Mouse (Mus musculus) hindbrain, embryonic 13.5 days (tissue): ENCODE measurements around the gene Stk16. TPM values are rescaled to one million over a fixed set of nuclear protein-coding genes. Genes with fewer than 3 reads are reported as not detected.
A peak's percentile ranks its signal among the peaks of the same experiment; 100 is the strongest.

ENCODE experiments used
- ATAC-seq: fragments of 200-750 bp; cut with Nextera tagmentation; 2 replicates; pipeline ENCODE4 v1.8.0; 2017; ENCODE audit warnings: moderate TSS enrichment; ENCODE audit not compliant: low FRiP score
- H3K27ac ChIP-seq: fragments of 300-500 bp; sonication (generic); 2 replicates; pipeline ENCODE4 v1.5.1; 2015; ENCODE audit warnings: inconsistent platforms, mild to moderate bottlenecking, moderate library complexity
- H3K27me3 ChIP-seq: fragments of 300-500 bp; sonication (generic); 2 replicates; pipeline ENCODE4 v1.6.1; 2015; ENCODE audit warnings: mild to moderate bottlenecking, inconsistent platforms
- H3K36me3 ChIP-seq: fragments of 300-500 bp; sonication (generic); 2 replicates; pipeline ENCODE4 v1.6.1; 2015; ENCODE audit warnings: mild to moderate bottlenecking, inconsistent platforms
- H3K4me1 ChIP-seq: fragments of 300-500 bp; sonication (generic); replicated peaks from 2 replicates; pipeline ENCODE4 v1.6.1; 2015; ENCODE audit warnings: inconsistent platforms
- H3K4me2 ChIP-seq: fragments of 300-500 bp; sonication (generic); 2 replicates; pipeline ENCODE4 v1.6.1; 2015; ENCODE audit warnings: inconsistent platforms, mild to moderate bottlenecking, moderate library complexity
- H3K4me3 ChIP-seq: fragments of 300-500 bp; sonication (generic); 2 replicates; pipeline ENCODE4 v1.5.1; 2015; ENCODE audit warnings: mild to moderate bottlenecking, inconsistent platforms
- H3K9ac ChIP-seq: fragments of 300-500 bp; sonication (generic); 2 replicates; pipeline ENCODE4 v1.6.1; 2015; ENCODE audit warnings: mild to moderate bottlenecking, inconsistent platforms
- H3K9me3 ChIP-seq: fragments of 300-500 bp; sonication (generic); 2 replicates; pipeline ENCODE4 v1.6.1; 2016; ENCODE audit warnings: inconsistent platforms
- WGBS: fragments of 180-500 bp; shearing (Covaris S2); methylation state at CpG from one replicate; pipeline ENCODE4 v1.1.7; 2015; 5-methylcytosine and 5-hydroxymethylcytosine counted together
- polyA plus RNA-seq: library from polyadenylated mRNA; unstranded; fragments of >200 nt; fragmentation: Nextera tagmentation; extraction: Ambion mirVana; gene quantifications from 2 replicates; pipeline ENCODE4 v1.2.1, GENCODE M21; 2015

The Stk16 gene
- polyA plus RNA-seq, 1 experiment from 2014 or later = 138 TPM

DNA sequence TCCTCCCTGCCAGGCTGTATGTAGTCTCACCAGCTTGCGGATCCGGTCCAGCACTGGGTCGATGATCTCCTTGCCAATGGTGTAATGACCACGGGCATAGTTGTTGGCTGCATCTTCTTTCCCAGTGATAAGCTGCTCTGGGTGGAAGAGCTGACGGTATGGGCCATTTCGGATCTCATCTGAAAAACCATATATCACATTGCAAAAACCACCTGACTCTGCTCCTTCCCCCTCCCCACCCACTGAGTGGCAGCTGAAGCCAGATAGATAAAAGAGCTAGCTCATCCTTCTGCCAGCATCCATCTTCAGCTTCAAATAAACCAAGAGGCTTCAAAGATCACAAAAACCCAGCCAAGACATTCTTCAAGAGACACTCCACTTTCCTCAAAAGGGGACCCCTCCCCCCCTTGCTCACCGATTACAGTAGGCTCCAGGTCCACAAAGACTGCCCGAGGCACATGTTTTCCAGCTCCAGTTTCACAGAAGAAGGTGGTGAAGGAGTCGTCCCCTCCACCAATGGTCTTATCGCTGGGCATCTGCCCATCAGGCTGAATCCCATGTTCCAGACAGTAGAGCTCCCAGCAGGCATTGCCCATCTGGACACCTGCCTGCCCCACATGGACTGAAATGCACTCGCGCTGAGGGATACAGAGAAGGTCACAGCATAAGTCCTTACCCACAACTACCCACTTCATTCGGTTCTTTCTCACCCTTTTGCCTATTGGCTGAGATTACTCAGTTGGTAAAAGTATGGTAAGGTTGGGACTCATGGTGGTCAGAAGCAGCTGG, 6.4 kb downstream of the Stk16 start:
- no peak overlapping the region for H3K4me3 ChIP-seq
- H3K27me3 ChIP-seq = peaks cover 65% of the 10 kb centered on the region
- H3K9me3 ChIP-seq = no peaks in the 10 kb centered on the region
- H3K4me1 ChIP-seq = peaks cover 42% of the 10 kb centered on the region
- no peak for ATAC-seq
- no peak overlapping the region for H3K4me2 ChIP-seq
- 83% methylated on average over 13 of the region's 13 CpGs for WGBS
- H3K36me3 ChIP-seq = peaks cover 42% of the 10 kb centered on the region
- H3K27ac ChIP-seq = no peak overlapping the region
- no peak overlapping the region for H3K9ac ChIP-seq

GRCm38 (mm10) chr1:75217893-75218226, 7.2 kb downstream of the Stk16 start:
- H3K4me3 ChIP-seq = peak overlapping the region; percentile 56; the same call in 1 of the 2 replicates
- H3K27me3 ChIP-seq = peaks cover 73% of the 10 kb centered on the region
- 4% methylated on average over 6 of the region's 6 CpGs for WGBS
- peaks cover 33% of the 10 kb centered on the region for H3K4me1 ChIP-seq
- ATAC-seq = no peak
- H3K9me3 ChIP-seq = no peaks in the 10 kb centered on the region
- H3K4me2 ChIP-seq = peak overlapping the region; percentile 94
- H3K27ac ChIP-seq = no peak overlapping the region
- peaks cover 34% of the 10 kb centered on the region for H3K36me3 ChIP-seq
- no peak overlapping the region for H3K9ac ChIP-seq

- WGBS = 2% methylated on average over 38 of the region's 38 CpGs
- Histone ChIP-seq H3K9me3 (no peaks in the 10 kb centered on the region), H3K4me2 (peak overlapping the region; percentile 94), H3K4me1 (peaks cover 28% of the 10 kb centered on the region), H3K27ac (no peak overlapping the region), H3K4me3 (peak overlapping the region; percentile 56), H3K36me3 (peaks cover 29% of the 10 kb centered on the region), H3K9ac (peak overlapping the region; percentile 73), H3K27me3 (peaks cover 79% of the 10 kb centered on the region)
- ATAC-seq = peak; percentile 57
These were observed 7.8 kb downstream of the Stk16 start for GRCm38 (mm10) chr1:75218227-75219001.

- H3K4me1 ChIP-seq = peaks cover 22% of the 10 kb centered on the region
- H3K36me3 ChIP-seq = peaks cover 22% of the 10 kb centered on the region
- H3K4me3 ChIP-seq = peak overlapping the region; percentile 56
- peaks cover 82% of the 10 kb centered on the region for H3K27me3 ChIP-seq
- WGBS = under 1% methylated on average over 24 of the region's 24 CpGs
- peak overlapping the region; percentile 94 for H3K4me2 ChIP-seq
- H3K9me3 ChIP-seq = no peaks in the 10 kb centered on the region
- H3K9ac ChIP-seq = peak overlapping the region; percentile 73
- no peak overlapping the region for H3K27ac ChIP-seq
- peak; percentile 83 for ATAC-seq
These were observed 8.4 kb downstream of the Stk16 start for GRCm38 (mm10) chr1:75219078-75219477.

GRCm38 (mm10) chr1:75219531-75219930, 8.9 kb downstream of the Stk16 start, which contains the start of gene Tuba4a:
TSS of gene Tuba4a (minus strand) at chr1:75219865.
- Histone ChIP-seq H3K9me3 (no peaks in the 10 kb centered on the region), H3K27me3 (peaks cover 87% of the 10 kb centered on the region), H3K27ac (no peak within 1 kb of the TSS), H3K9ac (peak within 1 kb of the TSS; percentile 73), H3K4me3 (peak within 1 kb of the TSS; percentile 56), H3K36me3 (peaks cover 17% of the 10 kb centered on the region), H3K4me1 (peaks cover 22% of the 10 kb centered on the region), H3K4me2 (peak within 1 kb of the TSS; percentile 94)
- WGBS = 2% methylated on average over 34 of the region's 34 CpGs
- peak; percentile 44 for ATAC-seq

DNA sequence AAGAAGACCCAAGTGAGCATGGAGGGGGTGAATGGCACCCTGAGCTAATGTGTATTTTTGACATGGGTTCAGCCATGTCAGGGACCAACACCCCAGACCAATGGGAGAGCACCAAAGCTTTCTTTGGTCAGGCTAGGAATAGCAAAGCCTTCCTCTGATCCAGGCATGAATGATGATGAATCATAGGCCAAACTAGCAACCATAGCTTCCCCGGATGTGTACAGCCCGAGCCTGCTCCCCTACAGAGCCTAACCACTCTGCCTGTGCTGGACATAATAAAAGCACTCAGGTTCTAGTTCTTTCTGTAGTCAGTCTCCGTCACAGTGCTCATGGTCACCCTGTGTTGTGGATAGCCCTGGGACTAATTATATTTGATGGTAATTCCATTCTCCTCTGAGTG, 10.9 kb downstream of the Stk16 start:
- H3K4me3 ChIP-seq = no peak overlapping the region
- no peak for ATAC-seq
- WGBS = 76% methylated on average over 3 of the region's 3 CpGs
- peaks cover 83% of the 10 kb centered on the region for H3K27me3 ChIP-seq
- no peak overlapping the region for H3K4me2 ChIP-seq
- H3K4me1 ChIP-seq = peaks cover 22% of the 10 kb centered on the region
- H3K9me3 ChIP-seq = no peaks in the 10 kb centered on the region
- no peak overlapping the region for H3K27ac ChIP-seq
- no peaks in the 10 kb centered on the region for H3K36me3 ChIP-seq
- no peak overlapping the region for H3K9ac ChIP-seq

DNA sequence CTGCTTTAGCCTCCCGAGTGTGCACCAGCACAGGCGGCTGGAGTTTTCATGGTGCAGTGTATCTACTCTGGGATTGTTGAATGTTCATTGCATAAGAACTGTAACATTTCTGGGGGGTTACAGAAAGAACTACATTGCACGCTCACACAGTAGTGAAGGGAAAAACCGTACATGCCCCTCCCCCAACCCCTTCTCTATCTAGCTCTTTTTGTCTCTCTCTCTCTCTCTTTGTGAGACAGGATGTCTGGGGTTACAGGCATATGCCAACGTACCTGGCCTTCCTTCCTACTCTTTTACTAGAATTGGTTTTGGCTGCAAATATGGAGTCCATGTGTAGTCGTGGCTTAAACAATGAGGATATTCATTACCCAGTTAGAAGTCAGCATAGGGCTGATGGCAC, 12.3 kb downstream of the Stk16 start:
- H3K27me3 ChIP-seq = peaks cover 73% of the 10 kb centered on the region
- peaks cover 20% of the 10 kb centered on the region for H3K4me1 ChIP-seq
- H3K4me2 ChIP-seq = no peak overlapping the region
- WGBS = 84% methylated on average over 6 of the region's 6 CpGs
- H3K36me3 ChIP-seq = no peaks in the 10 kb centered on the region
- H3K4me3 ChIP-seq = no peak overlapping the region
- no peak for ATAC-seq
- no peaks in the 10 kb centered on the region for H3K9me3 ChIP-seq
- H3K27ac ChIP-seq = no peak overlapping the region
- H3K9ac ChIP-seq = no peak overlapping the region

- Histone ChIP-seq H3K9ac (no peak overlapping the region), H3K27ac (no peak overlapping the region), H3K4me1 (peaks cover 14% of the 10 kb centered on the region), H3K4me3 (no peak overlapping the region), H3K9me3 (no peaks in the 10 kb centered on the region), H3K36me3 (no peaks in the 10 kb centered on the region), H3K4me2 (no peak overlapping the region), H3K27me3 (peaks cover 67% of the 10 kb centered on the region)
- ATAC-seq = no peak
- 73% methylated on average over 6 of the region's 6 CpGs for WGBS
These were observed 12.9 kb downstream of the Stk16 start for GRCm38 (mm10) chr1:75223532-75223931.

DNA sequence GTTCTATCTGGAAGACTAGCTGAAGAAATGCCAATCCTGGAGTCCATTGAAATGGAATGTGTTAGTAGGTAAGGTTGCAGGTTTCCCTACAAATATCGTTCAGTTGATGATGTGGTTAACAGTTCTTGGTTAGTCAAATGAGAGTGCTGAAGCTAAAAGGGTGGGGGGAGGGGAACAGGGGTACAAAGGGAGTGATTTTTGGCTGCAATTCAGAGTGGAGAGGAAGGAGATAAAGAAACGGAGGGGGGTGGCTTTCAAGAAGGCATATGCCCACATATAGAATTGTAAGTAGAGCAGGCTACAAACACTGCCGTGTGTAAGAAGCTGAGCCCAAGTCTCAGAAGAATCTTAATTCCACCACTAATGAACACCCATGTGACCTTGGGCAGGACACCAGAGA, 14.8 kb downstream of the Stk16 start:
- H3K27ac ChIP-seq = no peak overlapping the region
- H3K27me3 ChIP-seq = peaks cover 49% of the 10 kb centered on the region
- H3K4me3 ChIP-seq = no peak overlapping the region
- H3K4me2 ChIP-seq = no peak overlapping the region
- no peak for ATAC-seq
- H3K9ac ChIP-seq = no peak overlapping the region
- H3K9me3 ChIP-seq = no peaks in the 10 kb centered on the region
- 69% methylated on average over 3 of the region's 3 CpGs for WGBS
- no peaks in the 10 kb centered on the region for H3K36me3 ChIP-seq
- H3K4me1 ChIP-seq = no peaks in the 10 kb centered on the region

GRCm38 (mm10) chr1:75226138-75226537, 15.5 kb downstream of the Stk16 start:
- 70% methylated on average over 2 of the region's 2 CpGs for WGBS
- H3K4me1 ChIP-seq = no peaks in the 10 kb centered on the region
- H3K27ac ChIP-seq = no peak overlapping the region
- H3K36me3 ChIP-seq = no peaks in the 10 kb centered on the region
- H3K9me3 ChIP-seq = no peaks in the 10 kb centered on the region
- no peak overlapping the region for H3K9ac ChIP-seq
- ATAC-seq = no peak
- no peak overlapping the region for H3K4me2 ChIP-seq
- no peak overlapping the region for H3K4me3 ChIP-seq
- H3K27me3 ChIP-seq = peaks cover 49% of the 10 kb centered on the region

- peaks cover 43% of the 10 kb centered on the region for H3K27me3 ChIP-seq
- H3K9ac ChIP-seq = no peak overlapping the region
- no peaks in the 10 kb centered on the region for H3K36me3 ChIP-seq
- H3K4me2 ChIP-seq = no peak overlapping the region
- no peaks in the 10 kb centered on the region for H3K9me3 ChIP-seq
- WGBS = 85% methylated on average over 1 of the region's 1 CpGs
- H3K4me3 ChIP-seq = no peak overlapping the region
- no peak for ATAC-seq
- no peaks in the 10 kb centered on the region for H3K4me1 ChIP-seq
- no peak overlapping the region for H3K27ac ChIP-seq
These were observed 17.0 kb downstream of the Stk16 start for GRCm38 (mm10) chr1:75227653-75228052.

- no peak for ATAC-seq
- no peaks in the 10 kb centered on the region for H3K4me1 ChIP-seq
- no peak overlapping the region for H3K27ac ChIP-seq
- no peak overlapping the region for H3K9ac ChIP-seq
- peaks cover 31% of the 10 kb centered on the region; the same call in 1 of the 2 replicates for H3K27me3 ChIP-seq
- no peak overlapping the region for H3K4me3 ChIP-seq
- no peak overlapping the region for H3K4me2 ChIP-seq
- WGBS = 67% methylated on average over 4 of the region's 4 CpGs
- H3K9me3 ChIP-seq = no peaks in the 10 kb centered on the region
- no peaks in the 10 kb centered on the region for H3K36me3 ChIP-seq
These were observed 18.5 kb downstream of the Stk16 start for GRCm38 (mm10) chr1:75229158-75229557.
